Mouse (Mus musculus) erythroblast, embryonic 14.5 days (primary cell): ENCODE measurements around the gene Nup43. TPM values are rescaled to one million over a fixed set of nuclear protein-coding genes. Genes with fewer than 3 reads are reported as not detected.

Source experiments
- H3K27me3 ChIP-seq: 2 replicates; pipeline ENCODE4 v1.6.1; 2012; ENCODE audit warnings: inconsistent platforms; ENCODE audit not compliant: control insufficient read depth
- H3K36me3 ChIP-seq: 2 replicates; pipeline ENCODE4 v1.6.1; 2012; ENCODE audit warnings: mild to moderate bottlenecking, inconsistent platforms; ENCODE audit not compliant: control insufficient read depth
- H3K4me1 ChIP-seq: 2 replicates; pipeline ENCODE4 v1.6.1; 2012; ENCODE audit warnings: inconsistent platforms; ENCODE audit not compliant: control insufficient read depth
- H3K4me3 ChIP-seq: replicated peaks from 2 replicates; pipeline ENCODE3; 2012; ENCODE audit warnings: moderate library complexity, mild to moderate bottlenecking, inconsistent platforms
- H3K9me3 ChIP-seq: 2 replicates; pipeline ENCODE4 v1.6.1; 2012; ENCODE audit warnings: low read length, inconsistent platforms, mixed read lengths; ENCODE audit not compliant: control insufficient read depth
- GATA1 ChIP-seq: IDR thresholded peaks from 2 replicates; pipeline ENCODE4 v1.6.1; 2012; ENCODE audit warnings: low read length, inconsistent platforms, mixed read lengths
- TAL1 ChIP-seq: IDR thresholded peaks from 3 replicates; pipeline ENCODE4 v1.6.1; 2012; ENCODE audit warnings: low read length, inconsistent platforms, mixed read lengths
- polyA plus RNA-seq: library from polyadenylated mRNA; stranded (reverse); fragments of >175 nt; gene quantifications from 2 replicates; pipeline ENCODE4 v1.2.3, GENCODE M21; 2012

Nup43 gene
- polyA plus RNA-seq, 1 experiment, result 0.03 TPM

DNA sequence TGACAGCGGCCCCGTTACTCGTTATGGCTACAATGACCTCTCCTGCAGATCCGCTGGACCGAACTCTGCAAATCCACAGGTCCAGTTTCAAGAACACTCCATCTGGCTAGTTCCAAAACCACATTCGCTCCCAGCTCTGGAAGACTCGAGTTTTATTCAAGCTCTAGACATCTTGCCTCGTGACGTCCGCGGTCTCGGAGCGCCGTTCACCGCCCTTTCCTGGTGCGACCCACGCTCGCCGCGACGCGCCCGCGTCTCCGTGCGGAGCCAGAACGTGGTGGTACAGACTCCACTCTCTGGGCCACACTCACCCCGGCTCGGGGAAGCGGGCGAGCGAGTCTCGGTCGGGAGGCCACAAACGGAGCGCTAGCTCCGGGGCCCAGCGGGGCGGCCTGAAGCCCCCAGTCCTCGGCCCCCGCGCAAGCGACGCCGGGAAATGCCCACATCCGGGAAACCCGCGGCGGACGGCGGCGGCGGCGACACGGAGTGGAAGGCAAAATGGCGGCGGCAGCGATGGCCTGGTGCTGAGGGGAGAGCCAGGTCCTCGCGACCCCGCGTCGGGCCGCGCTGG lies 13.5 kb downstream of the Nup43 start, which contains the start of the genes Pcmt1 and Lats1:
Gene Pcmt1 (minus strand): TSS at position 406 of the 571 bp plus-strand sequence.
Gene Lats1 (plus strand): TSS at position 484 of the 571 bp plus-strand sequence.
- TF ChIP-seq GATA1 (no peak), TAL1 (no peak)
- Histone ChIP-seq H3K4me1 (peaks cover 41% of the 10 kb centered on the region), H3K36me3 (peaks cover 52% of the 10 kb centered on the region)

GRCm38 (mm10) chr10:7681343-7682025 lies 14.2 kb downstream of the Nup43 start:
- H3K27me3 ChIP-seq, result no peaks in the 10 kb centered on the region
- no peaks in the 10 kb centered on the region for H3K9me3 ChIP-seq
- H3K4me1 ChIP-seq, result peaks cover 45% of the 10 kb centered on the region
- TF ChIP-seq GATA1 (no peak), TAL1 (no peak)
- H3K4me3 ChIP-seq, result peak overlapping the region; percentile 95
- H3K36me3 ChIP-seq, result peaks cover 49% of the 10 kb centered on the region

More for the DNA sequence above, 13.5 kb downstream of the Nup43 start, which contains the start of the genes Pcmt1 and Lats1:
- H3K4me3 ChIP-seq, result peak within 1 kb of the TSS; percentile 95
- no peaks in the 10 kb centered on the region for H3K27me3 ChIP-seq
- no peaks in the 10 kb centered on the region for H3K9me3 ChIP-seq

DNA sequence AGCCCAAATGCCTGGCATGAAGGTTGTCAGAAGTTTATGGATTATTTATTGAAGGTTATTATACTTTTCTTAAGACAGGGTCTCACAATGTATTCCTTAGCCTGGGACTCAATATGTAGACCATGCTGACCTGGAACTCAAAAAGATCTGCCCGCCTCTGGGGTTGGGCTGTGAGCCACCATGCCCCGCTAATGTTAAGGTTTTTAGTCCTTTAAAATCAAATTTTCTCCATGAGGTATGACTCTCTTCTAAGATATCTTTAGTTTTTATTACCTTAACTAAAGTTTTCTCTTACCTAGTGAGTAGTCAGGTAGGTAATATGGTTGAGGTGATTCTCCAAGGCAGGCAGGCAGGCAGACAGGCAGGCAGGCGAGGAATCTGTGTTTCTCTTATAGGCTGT lies 14.9 kb downstream of the Nup43 start:
- peaks cover 49% of the 10 kb centered on the region for H3K36me3 ChIP-seq
- H3K4me1 ChIP-seq, result peaks cover 52% of the 10 kb centered on the region

DNA sequence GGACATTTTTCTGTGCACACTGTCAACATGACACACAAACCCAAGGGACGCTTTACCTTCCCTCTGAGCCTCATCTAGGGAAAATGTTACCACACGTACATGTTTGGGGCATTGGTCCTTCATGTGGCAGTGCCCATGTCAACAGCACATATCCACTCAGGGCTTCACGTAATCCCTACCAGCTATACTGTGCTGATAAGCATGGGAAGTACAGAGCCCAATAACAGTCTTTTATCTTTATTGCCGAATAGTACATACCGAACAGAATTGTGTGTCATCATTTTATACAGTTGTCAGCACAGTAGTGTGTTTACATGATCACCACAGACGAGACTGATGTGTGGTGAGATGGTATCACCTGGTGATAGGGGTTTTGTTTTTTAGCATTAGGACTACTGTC lies 19.6 kb downstream of the Nup43 start:
- Histone ChIP-seq H3K4me3 (no peak overlapping the region), H3K36me3 (peaks cover 41% of the 10 kb centered on the region), H3K27me3 (no peaks in the 10 kb centered on the region), H3K4me1 (peaks cover 38% of the 10 kb centered on the region), H3K9me3 (no peaks in the 10 kb centered on the region)
- TF ChIP-seq GATA1, result no peak

More for the DNA sequence above, 14.9 kb downstream of the Nup43 start:
- Histone ChIP-seq H3K9me3 (no peaks in the 10 kb centered on the region), H3K27me3 (no peaks in the 10 kb centered on the region), H3K4me3 (peak overlapping the region; percentile 95)
- no peak for TF ChIP-seq GATA1
- no peak for TF ChIP-seq TAL1

GRCm38 (mm10) chr10:7695286-7695685 lies 28.0 kb downstream of the Nup43 start:
- Histone ChIP-seq H3K9me3 (no peaks in the 10 kb centered on the region), H3K36me3 (peaks cover 88% of the 10 kb centered on the region), H3K4me1 (no peaks in the 10 kb centered on the region; the same call in 1 of the 2 replicates), H3K4me3 (no peak overlapping the region), H3K27me3 (no peaks in the 10 kb centered on the region)
- TF ChIP-seq GATA1 (no peak), TAL1 (no peak)

DNA sequence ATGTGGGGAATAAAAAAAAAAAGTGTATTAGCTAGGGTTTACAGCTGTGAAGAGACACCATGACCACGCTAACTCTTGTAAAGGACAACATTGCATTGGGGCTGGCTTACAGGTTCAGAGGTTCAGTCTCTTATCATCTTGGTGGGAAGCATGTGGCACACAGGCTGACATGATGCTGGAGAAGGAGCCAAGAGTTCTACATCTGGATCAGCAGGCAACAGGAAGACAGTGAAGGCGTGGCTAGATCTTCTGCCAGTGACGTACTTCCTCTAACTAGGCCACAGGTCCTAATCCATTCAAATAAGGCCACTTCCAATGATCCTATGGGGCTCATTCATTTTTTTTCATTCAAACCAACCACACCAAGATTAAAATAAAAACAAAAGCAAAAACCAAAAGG lies 32.8 kb downstream of the Nup43 start:
- Histone ChIP-seq H3K36me3 (peaks cover 93% of the 10 kb centered on the region), H3K4me1 (no peaks in the 10 kb centered on the region), H3K4me3 (no peak overlapping the region), H3K9me3 (no peaks in the 10 kb centered on the region), H3K27me3 (no peaks in the 10 kb centered on the region)
- TF ChIP-seq GATA1, result no peak
- no peak for TF ChIP-seq TAL1

DNA sequence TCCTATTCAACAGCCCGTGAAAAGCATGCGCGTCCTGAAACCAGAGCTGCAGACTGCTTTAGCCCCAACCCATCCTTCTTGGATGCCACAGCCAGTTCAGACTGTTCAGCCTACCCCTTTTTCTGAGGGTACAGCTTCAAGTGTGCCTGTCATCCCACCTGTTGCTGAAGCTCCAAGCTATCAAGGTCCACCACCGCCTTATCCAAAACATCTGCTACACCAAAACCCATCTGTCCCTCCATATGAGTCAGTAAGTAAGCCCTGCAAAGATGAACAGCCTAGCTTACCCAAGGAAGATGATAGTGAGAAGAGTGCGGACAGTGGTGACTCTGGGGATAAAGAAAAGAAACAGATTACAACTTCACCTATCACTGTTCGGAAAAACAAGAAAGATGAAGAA lies 35.3 kb downstream of the Nup43 start:
- H3K9me3 ChIP-seq, result no peaks in the 10 kb centered on the region
- no peak overlapping the region for H3K4me3 ChIP-seq
- TF ChIP-seq TAL1, result no peak
- peaks cover 94% of the 10 kb centered on the region for H3K36me3 ChIP-seq
- H3K4me1 ChIP-seq, result no peaks in the 10 kb centered on the region
- no peaks in the 10 kb centered on the region for H3K27me3 ChIP-seq

GRCm38 (mm10) chr10:7710121-7710520 lies 42.8 kb downstream of the Nup43 start:
- H3K27me3 ChIP-seq, result no peaks in the 10 kb centered on the region
- H3K4me3 ChIP-seq, result no peak overlapping the region
- no peaks in the 10 kb centered on the region for H3K9me3 ChIP-seq
- no peak for TF ChIP-seq TAL1
- no peak for TF ChIP-seq GATA1
- H3K4me1 ChIP-seq, result no peaks in the 10 kb centered on the region
- H3K36me3 ChIP-seq, result peaks cover 90% of the 10 kb centered on the region

DNA sequence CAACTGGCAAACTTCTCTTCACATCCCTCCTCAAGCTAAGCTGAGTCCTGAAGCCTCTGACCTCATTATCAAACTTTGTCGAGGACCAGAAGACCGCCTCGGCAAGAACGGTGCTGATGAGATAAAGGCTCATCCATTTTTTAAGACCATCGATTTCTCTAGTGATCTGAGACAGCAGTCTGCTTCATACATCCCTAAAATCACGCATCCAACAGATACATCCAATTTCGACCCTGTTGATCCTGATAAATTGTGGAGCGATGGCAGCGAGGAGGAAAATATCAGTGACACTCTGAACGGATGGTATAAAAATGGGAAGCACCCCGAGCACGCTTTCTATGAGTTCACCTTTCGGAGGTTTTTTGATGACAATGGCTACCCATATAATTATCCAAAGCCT lies 45.2 kb downstream of the Nup43 start:
- Histone ChIP-seq H3K4me1 (no peaks in the 10 kb centered on the region), H3K9me3 (no peaks in the 10 kb centered on the region), H3K27me3 (no peaks in the 10 kb centered on the region), H3K36me3 (peaks cover 79% of the 10 kb centered on the region), H3K4me3 (no peak overlapping the region)
- TF ChIP-seq TAL1 (no peak), GATA1 (no peak)

- H3K36me3 ChIP-seq, result peaks cover 65% of the 10 kb centered on the region
- TF ChIP-seq TAL1 (no peak), GATA1 (no peak)
- no peak overlapping the region for H3K4me3 ChIP-seq
- H3K27me3 ChIP-seq, result no peaks in the 10 kb centered on the region
- H3K9me3 ChIP-seq, result no peaks in the 10 kb centered on the region
- no peaks in the 10 kb centered on the region for H3K4me1 ChIP-seq
These were observed 47.8 kb downstream of the Nup43 start for GRCm38 (mm10) chr10:7715056-7715455.
